Mouse (Mus musculus): Measurements from ENCODE around the gene Tor1b. TPM values are rescaled to one million over a fixed set of nuclear protein-coding genes. Genes with fewer than 3 reads are reported as not detected.
A peak's percentile ranks its signal among the peaks of the same experiment; 100 is the strongest.

Gene Tor1b
- total and polyA plus RNA-seq, 3 experiments = 23.1 to 31.1 (median 25.3) TPM

DNA sequence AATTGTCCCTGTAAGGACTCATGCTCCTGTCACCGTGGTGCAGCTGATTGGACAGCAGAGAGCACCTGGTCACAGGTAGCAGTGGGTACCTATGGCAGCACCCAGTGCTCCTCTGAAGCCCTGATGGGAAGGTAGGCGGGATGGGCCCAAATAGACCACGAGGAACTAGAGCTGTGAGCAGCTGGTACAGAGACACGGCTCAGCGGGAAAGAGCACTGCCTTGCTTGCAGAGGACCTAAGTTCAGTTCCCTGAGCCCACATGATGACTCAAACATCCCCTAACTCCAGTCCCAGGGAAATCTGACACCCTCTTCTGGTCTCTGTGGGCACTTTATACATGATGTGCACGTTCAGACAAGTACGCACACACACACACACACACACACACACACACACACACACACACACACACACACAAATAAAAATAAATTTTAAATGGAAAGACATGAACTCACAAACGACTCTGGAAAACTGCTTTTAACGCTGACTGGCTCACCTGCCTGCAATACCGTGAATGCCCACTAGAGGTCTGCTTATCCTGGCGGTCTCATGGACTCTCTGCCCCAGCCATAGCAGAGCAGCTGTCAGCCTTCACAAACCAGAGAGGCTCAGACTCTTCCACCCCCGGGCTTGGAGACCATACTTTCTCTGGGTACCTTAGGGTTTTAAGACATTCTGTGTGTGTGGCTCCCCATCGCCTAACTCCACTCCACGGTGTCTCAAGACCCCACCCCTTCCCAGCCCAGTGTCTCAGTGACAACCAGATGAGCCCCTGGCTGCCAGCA is 24.7 kb upstream of the Tor1b start:
- dilution Hi-C loops (cut with MboI; ENCODE audit: extremely low pct_ligation_motif_present, extremely low pct_unique_long_range_greater_than_20kb, low sequenced_read_pairs) = no loop called here
- in situ Hi-C loops (cut with MboI; ENCODE audit: low pct_ligation_motif_present, low pct_unique_long_range_greater_than_20kb, low sequenced_read_pairs) = no loop called here
- Histone ChIP-seq H3K36me3 (replicated peaks in 1 of 2; ENCODE audit: control insufficient read depth in 1 of 2, insufficient read depth in 1 of 2, low read length in 1 of 2) (peaks cover 0 to 3% of the 10 kb centered on the region in 2 experiments), H3K4me1 (ENCODE audit: control insufficient read depth in 1 of 2, insufficient read depth in 2 of 2) (peaks cover 26 to 41% of the 10 kb centered on the region in 2 experiments), H3K4me3 (replicated peaks in 1 of 3; ENCODE audit: low read depth in 2 of 3, low read length in 2 of 3, poor library complexity in 1 of 3) (peak overlapping the region in 1 of 3 experiments; percentile 61), H3K9me3 (replicated peaks; ENCODE audit: low read length) (peaks cover 2% of the 10 kb centered on the region), H3K27ac (ENCODE audit: insufficient read depth, low read depth) (peak overlapping the region; percentile 52), H3K27me3 (replicated peaks) (peaks cover 2% of the 10 kb centered on the region), H3K9ac (ENCODE audit: insufficient read depth, low read depth) (peak overlapping the region; percentile 68), H3K79me2 (replicated peaks; ENCODE audit: control insufficient read depth, extremely low read depth, insufficient read depth, poor library complexity, severe bottlenecking) (no peaks in the 10 kb centered on the region), H3K4me2 (ENCODE audit: insufficient read depth, low read depth, poor library complexity, severe bottlenecking) (peak overlapping the region; percentile 87)
- TF ChIP-seq ZNF384 (IDR thresholded peaks at IDR 0.05; ENCODE audit: low read depth, low read length) (no peak), MYC (IDR thresholded peaks at IDR 0.05; ENCODE audit: low read depth, low read length) (0 out of 2 replicates have a peak, but pooled peaks have one; percentile 61), IRF4 (IDR thresholded peaks at IDR 0.05; ENCODE audit: low read depth, low read length) (peak; percentile 25; the same call in 1 of the 2 replicates), UBTF (IDR thresholded peaks at IDR 0.05; ENCODE audit: low read depth, low read length) (0 out of 2 replicates have a peak, but pooled peaks have one; percentile 52), MAZ (IDR thresholded peaks at IDR 0.05; ENCODE audit: low read depth, low read length) (peak; percentile 75; the same call in 1 of the 2 replicates), BHLHE40 (IDR thresholded peaks at IDR 0.05; ENCODE audit: low read depth, low read length) (peak; percentile 66), POLR2A (IDR thresholded peaks at IDR 0.05; ENCODE audit: low read depth, low read length) (no peak), CTCF (conservative IDR thresholded peaks at IDR 0.05 in 1 of 2, IDR thresholded peaks at IDR 0.05 in 1 of 2; ENCODE audit: low read depth in 2 of 2, low read length in 2 of 2) (peak; percentile 81 to 95), SIN3A (IDR thresholded peaks at IDR 0.05; ENCODE audit: low read length) (peak; percentile 59; the same call in 1 of the 2 replicates), ELF1 (IDR thresholded peaks at IDR 0.05; ENCODE audit: low read depth, low read length) (no peak), NRF1 (IDR thresholded peaks at IDR 0.05; ENCODE audit: low read depth, low read length) (0 out of 2 replicates have a peak, but pooled peaks have one; percentile 26), RAD21 (IDR thresholded peaks at IDR 0.05; ENCODE audit: low read depth, low read length) (peak; percentile 19), SMC3 (IDR thresholded peaks at IDR 0.05; ENCODE audit: low read depth, low read length) (peak; percentile 54), ETS1 (conservative IDR thresholded peaks at IDR 0.05; ENCODE audit: low read depth, low read length) (no peak)
- peak; percentile 87 for DNase-seq (ENCODE audit: extremely low read depth)

DNA sequence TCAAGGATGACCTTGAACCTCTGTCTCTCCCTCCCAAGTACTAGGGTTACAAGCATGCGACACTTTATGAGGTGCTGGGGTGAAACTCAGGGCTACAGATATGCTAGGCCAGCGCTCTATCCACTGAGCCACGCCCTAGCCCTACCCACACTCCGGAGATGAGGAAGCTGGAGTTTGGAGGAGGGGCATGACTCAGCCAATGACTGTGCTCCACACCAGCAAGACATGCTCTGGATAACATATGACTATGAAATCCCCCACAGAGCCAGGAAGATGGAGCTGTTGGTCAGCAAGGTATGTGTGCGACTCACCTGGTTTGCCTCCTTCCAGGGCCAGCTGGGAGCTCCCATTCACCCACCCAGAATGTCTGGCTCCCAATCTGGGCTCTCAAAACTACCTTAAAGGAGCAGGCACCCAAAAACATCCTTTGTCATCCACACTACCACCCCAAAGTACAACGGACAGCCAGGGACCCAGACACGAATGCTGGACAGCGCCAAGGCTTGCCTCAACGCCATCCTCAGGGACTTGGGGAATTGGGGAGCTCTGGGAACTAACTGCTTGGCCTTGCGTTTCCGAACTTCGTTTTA is 23.8 kb upstream of the Tor1b start:
- peak overlapping the region; percentile 48 to 61 (median 61) for H3K4me3 ChIP-seq (replicated peaks in 1 of 3; ENCODE audit: low read depth in 2 of 3, low read length in 2 of 3, poor library complexity in 1 of 3)
- H3K9me3 ChIP-seq (replicated peaks; ENCODE audit: low read length) = peaks cover 2% of the 10 kb centered on the region
- H3K4me1 ChIP-seq (ENCODE audit: control insufficient read depth in 1 of 2, insufficient read depth in 2 of 2) = peaks cover 26 to 41% of the 10 kb centered on the region in 2 experiments
- in situ Hi-C loops (cut with MboI; ENCODE audit: low pct_ligation_motif_present, low pct_unique_long_range_greater_than_20kb, low sequenced_read_pairs) (no loop called here), dilution Hi-C loops (cut with MboI; ENCODE audit: extremely low pct_ligation_motif_present, extremely low pct_unique_long_range_greater_than_20kb, low sequenced_read_pairs) (no loop called here)
- peak overlapping the region; percentile 68 for H3K9ac ChIP-seq (ENCODE audit: insufficient read depth, low read depth)
- H3K79me2 ChIP-seq (replicated peaks; ENCODE audit: control insufficient read depth, extremely low read depth, insufficient read depth, poor library complexity, severe bottlenecking) = no peaks in the 10 kb centered on the region
- H3K4me2 ChIP-seq (ENCODE audit: insufficient read depth, low read depth, poor library complexity, severe bottlenecking) = peak overlapping the region; percentile 87
- H3K27me3 ChIP-seq (replicated peaks) = peaks cover under 1% of the 10 kb centered on the region
- peaks cover 0 to 3% of the 10 kb centered on the region in 2 experiments for H3K36me3 ChIP-seq (replicated peaks in 1 of 2; ENCODE audit: control insufficient read depth in 1 of 2, insufficient read depth in 1 of 2, low read length in 1 of 2)
- DNase-seq (ENCODE audit: extremely low read depth) = peak; percentile 94
- peak overlapping the region; percentile 52 for H3K27ac ChIP-seq (ENCODE audit: insufficient read depth, low read depth)
- no peak for TF ChIP-seq USF1 (IDR thresholded peaks at IDR 0.05; ENCODE audit: low read depth, low read length)
- peak; percentile 78 for TF ChIP-seq ELF1 (IDR thresholded peaks at IDR 0.05; ENCODE audit: low read depth, low read length)
- no peak for TF ChIP-seq JUN (IDR thresholded peaks at IDR 0.05; ENCODE audit: insufficient read depth, low read depth, low read length)
- TF ChIP-seq CTCF (conservative IDR thresholded peaks at IDR 0.05 in 1 of 2, IDR thresholded peaks at IDR 0.05 in 1 of 2; ENCODE audit: low read depth in 2 of 2, low read length in 2 of 2) = no peak; a peak in 1 of 4 replicates
- peak; percentile 87 for TF ChIP-seq POLR2A (IDR thresholded peaks at IDR 0.05; ENCODE audit: low read depth, low read length)
- peak; percentile 45; the same call in 1 of the 2 replicates for TF ChIP-seq TCF12 (IDR thresholded peaks at IDR 0.05; ENCODE audit: low read depth, low read length)
- peak; percentile 77 for TF ChIP-seq MXI1 (IDR thresholded peaks at IDR 0.05; ENCODE audit: low read depth, low read length)
- peak; percentile 89; the same call in 1 of the 2 replicates for TF ChIP-seq CHD1 (IDR thresholded peaks at IDR 0.05; ENCODE audit: low read depth, low read length)
- TF ChIP-seq KAT2A (IDR thresholded peaks at IDR 0.05; ENCODE audit: insufficient replicate concordance, low read length) = no peak
- peak; percentile 55; the same call in 1 of the 2 replicates for TF ChIP-seq MYC (IDR thresholded peaks at IDR 0.05; ENCODE audit: low read depth, low read length)
- TF ChIP-seq NRF1 (IDR thresholded peaks at IDR 0.05; ENCODE audit: low read depth, low read length) = no peak
- peak; percentile 9; the same call in 1 of the 2 replicates for TF ChIP-seq HCFC1 (IDR thresholded peaks at IDR 0.05; ENCODE audit: low read depth, low read length)
- TF ChIP-seq EP300 (IDR thresholded peaks at IDR 0.05; ENCODE audit: low read length) = peak; percentile 42; the same call in 1 of the 2 replicates
- peak; percentile 41; the same call in 1 of the 2 replicates for TF ChIP-seq ZMIZ1 (IDR thresholded peaks at IDR 0.05; ENCODE audit: low read depth, low read length)
- no peak for TF ChIP-seq SMC3 (IDR thresholded peaks at IDR 0.05; ENCODE audit: low read depth, low read length)
- peak; percentile 83 for TF ChIP-seq SIN3A (IDR thresholded peaks at IDR 0.05; ENCODE audit: low read length)
- no peak for TF ChIP-seq JUND (conservative IDR thresholded peaks at IDR 0.05; ENCODE audit: low read depth, low read length)
- TF ChIP-seq USF2 (conservative IDR thresholded peaks at IDR 0.05; ENCODE audit: low read depth, low read length) = no peak
- TF ChIP-seq ETS1 (conservative IDR thresholded peaks at IDR 0.05; ENCODE audit: low read depth, low read length) = no peak
- TF ChIP-seq POLR2AphosphoS2 (IDR thresholded peaks at IDR 0.05; ENCODE audit: low read depth, low read length) = 0 out of 2 replicates have a peak, but pooled peaks have one; percentile 64
- TF ChIP-seq E2F4 (IDR thresholded peaks at IDR 0.05; ENCODE audit: insufficient replicate concordance, low read depth, low read length) = no peak
